Mouse (Mus musculus) ES-E14 (cell line): ENCODE measurements at regions not wholly inside any gene's neighbourhood (a gene's known extent, or its start where the extent isn't known, plus 50 kb on each side); places are given as distances from the start of the nearest gene placed in this dataset.

ENCODE experiments used
- DNase-seq: peaks from one replicate; pipeline ENCODE4 v3.0.0-alpha.2; 2013; ENCODE audit warnings: low read depth, low spot score
- H3K27ac ChIP-seq: 2 replicates; pipeline ENCODE4 v1.5.1; 2012; ENCODE audit warnings: low read depth, mild to moderate bottlenecking, low read length, moderate library complexity, mixed read lengths; ENCODE audit not compliant: poor library complexity, insufficient read depth, severe bottlenecking
- H3K36me3 ChIP-seq: 2 replicates; pipeline ENCODE4 v1.6.1; 2012; ENCODE audit warnings: mild to moderate bottlenecking, low read length, moderate library complexity, mixed read lengths; ENCODE audit not compliant: control insufficient read depth, poor library complexity, insufficient read depth, severe bottlenecking
- H3K4me1 ChIP-seq, 2 experiments: fragments of 150-350 bp in 1 of 2; sonication (generic) in 1 of 2; 2 replicates each; pipeline ENCODE4 v1.6.1; 2012; ENCODE audit warnings: low read length in 2 of 2, mild to moderate bottlenecking in 1 of 2, mixed read lengths in 1 of 2; ENCODE audit not compliant: control insufficient read depth in 2 of 2, insufficient read depth in 2 of 2, poor library complexity in 1 of 2
- H3K4me3 ChIP-seq, 2 experiments: fragments of 150-350 bp in 1 of 2; sonication (generic) in 1 of 2; 2 replicates each; pipeline ENCODE4 v1.5.1; 2012; ENCODE audit warnings: low read length in 2 of 2, low read depth in 1 of 2, mild to moderate bottlenecking in 1 of 2, mixed read lengths in 1 of 2; ENCODE audit not compliant: insufficient read depth in 1 of 2, poor library complexity in 1 of 2, severe bottlenecking in 1 of 2
- H3K9ac ChIP-seq: 2 replicates; pipeline ENCODE4 v1.6.1; 2012; ENCODE audit warnings: low read depth, mild to moderate bottlenecking, low read length, mixed read lengths; ENCODE audit not compliant: poor library complexity, insufficient read depth, severe bottlenecking
- H3K9me3 ChIP-seq: fragments of 150-350 bp; sonication (generic); 2 replicates; pipeline ENCODE4 v1.6.1; 2012; ENCODE audit warnings: low read depth, mild to moderate bottlenecking, low read length; ENCODE audit not compliant: control insufficient read depth, insufficient read depth
- CHD2 ChIP-seq: IDR thresholded peaks from 2 replicates; pipeline ENCODE4 v1.6.1; 2014; ENCODE audit warnings: mild to moderate bottlenecking, low read depth, low read length, inconsistent platforms
- HCFC1 ChIP-seq: IDR thresholded peaks from 2 replicates; pipeline ENCODE4 v1.6.1; 2012; ENCODE audit warnings: low read length, inconsistent platforms, borderline replicate concordance; ENCODE audit not compliant: insufficient read depth
- MAFK ChIP-seq: IDR thresholded peaks from 2 replicates; pipeline ENCODE4 v1.6.1; 2014; ENCODE audit warnings: mild to moderate bottlenecking, low read depth, low read length, inconsistent platforms; ENCODE audit not compliant: insufficient read depth
- ZC3H11A ChIP-seq: IDR thresholded peaks from 2 replicates; pipeline ENCODE4 v1.6.1; 2012; ENCODE audit warnings: low read depth, mild to moderate bottlenecking, inconsistent platforms, low read length, borderline replicate concordance
- ZNF384 ChIP-seq: IDR thresholded peaks from 2 replicates; pipeline ENCODE4 v1.6.1; 2012; ENCODE audit warnings: low read depth, low read length, inconsistent platforms
- in situ Hi-C, 2 experiments: fragments of 600-800 bp; cut with MboI; formaldehyde crosslinking; loops; one replicate each; pipeline ENCODE4 v1.15.1; 2025; ENCODE audit warnings: low sequenced_read_pairs in 2 of 2, inconsistent platforms in 1 of 2; ENCODE audit not compliant: unreplicated experiment in 2 of 2

DNA sequence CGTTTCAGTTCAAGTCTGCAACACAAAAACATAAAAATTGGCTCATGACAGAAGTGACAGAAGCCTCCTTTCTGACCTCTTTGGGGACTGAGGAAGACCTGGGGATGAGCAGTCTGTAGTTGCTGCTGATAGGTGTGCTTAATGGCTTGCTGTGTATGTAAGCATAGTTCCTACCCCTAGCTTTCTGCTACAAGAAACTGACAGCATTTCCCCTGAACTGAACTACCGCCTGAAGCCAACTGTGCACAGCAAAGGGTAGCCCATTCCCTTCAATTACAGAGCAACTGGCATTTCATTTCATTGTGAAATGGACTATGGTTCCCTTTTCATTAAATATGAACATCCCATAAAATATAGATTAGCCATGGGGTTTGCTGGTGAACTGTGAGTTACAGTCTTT is 54.2 kb upstream of the Slc5a7 start:
- Histone ChIP-seq H3K9ac (no peak overlapping the region), H3K9me3 (no peaks in the 10 kb centered on the region), H3K4me3 (no peak overlapping the region), H3K36me3 (no peaks in the 10 kb centered on the region), H3K4me1 (no peaks in the 10 kb centered on the region), H3K27ac (no peak overlapping the region)
- TF ChIP-seq MAFK = no peak
- no peak for TF ChIP-seq ZNF384
- no peak for TF ChIP-seq ZC3H11A
- no peak for TF ChIP-seq HCFC1
- TF ChIP-seq CHD2 = no peak
- in situ Hi-C loops = no loop called here
- DNase-seq = no peak

DNA sequence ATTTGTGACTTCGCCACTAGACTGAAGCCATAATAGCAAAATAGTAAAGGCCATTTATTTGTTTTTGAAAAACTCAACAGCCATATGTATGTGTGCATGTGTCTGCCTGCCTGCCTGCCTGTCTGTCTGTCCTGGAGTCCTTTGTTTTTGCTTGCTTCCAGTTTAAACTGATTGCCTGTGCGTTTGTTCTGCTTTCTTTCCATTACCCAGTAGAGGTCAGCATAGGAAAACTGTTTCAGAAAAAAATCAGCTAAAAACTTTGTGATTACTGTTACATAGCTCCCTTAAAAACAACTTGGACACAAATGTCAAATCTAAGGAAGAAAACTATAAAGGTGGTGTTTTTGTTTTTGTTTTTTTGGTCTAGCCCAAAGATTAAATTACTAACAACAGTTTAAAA is 52.0 kb upstream of the Slc5a7 start:
- no peak for DNase-seq
- Histone ChIP-seq H3K36me3 (no peaks in the 10 kb centered on the region), H3K27ac (no peak overlapping the region), H3K4me1 (no peaks in the 10 kb centered on the region), H3K9ac (no peak overlapping the region), H3K9me3 (no peaks in the 10 kb centered on the region), H3K4me3 (no peak overlapping the region)
- TF ChIP-seq ZC3H11A (0 out of 2 replicates have a peak, but pooled peaks have one; percentile 7), HCFC1 (no peak)
- in situ Hi-C loops = no loop called here
